20 mouse cellular contexts compared by ENCODE assay signal in genomic region chr5:96682777-96683176, GRCm38 (mm10).
"Had no signal": no experiment of that assay in that cellular context is flagged by ENCODE, and none has a peak within 500 bp of the region (broad histone marks: within the 10 kb centered on the region; RNA-seq: fewer than 3 reads in every experiment).

No protein-coding gene starts in this region.

- H3K4me2 ChIP-seq: limb, embryonic 12.5 days; liver, embryonic 13.5 days; midbrain, embryonic 11.5 days; neural tube, embryonic 12.5 days; neural tube, embryonic 15.5 days; stomach, embryonic 15.5 days had no signal

- H3K9me3 ChIP-seq: limb, embryonic 12.5 days; liver, embryonic 13.5 days; neural tube, embryonic 12.5 days; neural tube, embryonic 15.5 days; stomach, embryonic 15.5 days had no signal

- H3K27ac ChIP-seq: layer of hippocampus, adult 2 months; limb, embryonic 12.5 days; liver, embryonic 13.5 days; neural tube, embryonic 12.5 days; neural tube, embryonic 15.5 days; stomach, embryonic 15.5 days had no signal

- H3K9ac ChIP-seq: limb, embryonic 12.5 days; liver, embryonic 13.5 days; neural tube, embryonic 12.5 days; neural tube, embryonic 15.5 days; stomach, embryonic 15.5 days had no signal

- H3K4me3 ChIP-seq: layer of hippocampus, adult 2 months; limb, embryonic 12.5 days; liver, embryonic 13.5 days; neural tube, embryonic 12.5 days; neural tube, embryonic 15.5 days; stomach, embryonic 15.5 days had no signal

- H3K27me3 ChIP-seq: limb, embryonic 12.5 days; liver, embryonic 13.5 days; neural tube, embryonic 12.5 days; neural tube, embryonic 15.5 days; stomach, embryonic 15.5 days had no signal

- H3K36me3 ChIP-seq: liver, embryonic 13.5 days; neural tube, embryonic 12.5 days; neural tube, embryonic 15.5 days had no signal

- DNase-seq: kidney, adult 18-20 months; kidney, adult 9 months; kidney, postnatal 14 days; kidney, postnatal 4 days; layer of hippocampus, adult 9-11 months; liver, embryonic 13.5 days; lung, adult 2 months; lung, postnatal 14 days; lung, postnatal 4 days; midbrain, embryonic 14.5 days; retina, postnatal 1 day; right cerebral cortex, postnatal 25 days; spleen, adult 18-20 months; thymus, postnatal 25 days had no signal

- H3K4me1 ChIP-seq: liver, embryonic 13.5 days; neural tube, embryonic 12.5 days; neural tube, embryonic 15.5 days; stomach, embryonic 15.5 days had no signal
